Mouse (Mus musculus): ENCODE measurements at regions not wholly inside any gene's neighbourhood (a gene's known extent, or its start where the extent isn't known, plus 50 kb on each side); places are given as distances from the start of the nearest gene placed in this dataset.

- DNase-seq (ENCODE audit: low spot score) = no peak
Measured at GRCm38 (mm10) chr14:101382838-101383237, 182.7 kb upstream of the Prr30 start.

GRCm38 (mm10) chr14:101381943-101382342 is 181.8 kb upstream of the Prr30 start:
- DNase-seq (ENCODE audit: low spot score) = no peak

GRCm38 (mm10) chr14:101379663-101380006 is 179.5 kb upstream of the Prr30 start:
- no peak for DNase-seq (ENCODE audit: low spot score)

- peak; percentile 70 for DNase-seq (ENCODE audit: low spot score)
Measured at GRCm38 (mm10) chr14:101378965-101379662, 179.0 kb upstream of the Prr30 start.

GRCm38 (mm10) chr14:101378545-101378944 is 178.4 kb upstream of the Prr30 start:
- no peak for DNase-seq (ENCODE audit: low spot score)

- no peak for DNase-seq (ENCODE audit: low spot score)
Measured at GRCm38 (mm10) chr14:101376690-101377089, 176.6 kb upstream of the Prr30 start.

- DNase-seq (ENCODE audit: low spot score) = no peak
Measured at GRCm38 (mm10) chr14:101375833-101376232, 175.7 kb upstream of the Prr30 start.

- DNase-seq (ENCODE audit: low spot score) = no peak
Measured at GRCm38 (mm10) chr14:101373864-101374263, 173.7 kb upstream of the Prr30 start.

- no peak for DNase-seq (ENCODE audit: low spot score)
Measured at GRCm38 (mm10) chr14:101359860-101360259, 159.7 kb upstream of the Prr30 start.

- DNase-seq (ENCODE audit: low spot score) = no peak
Measured at GRCm38 (mm10) chr14:101353009-101353378, 152.9 kb upstream of the Prr30 start.

- no peak for DNase-seq (ENCODE audit: low spot score)
Measured at GRCm38 (mm10) chr14:101352046-101353008, 152.2 kb upstream of the Prr30 start.

GRCm38 (mm10) chr14:101340331-101340730 is 140.2 kb upstream of the Prr30 start:
- no peak for DNase-seq (ENCODE audit: low spot score)

GRCm38 (mm10) chr14:101332015-101332414 is 131.9 kb upstream of the Prr30 start:
- no peak for DNase-seq (ENCODE audit: low spot score)

GRCm38 (mm10) chr14:101327421-101327820 is 127.3 kb upstream of the Prr30 start:
- peak; percentile 14 for DNase-seq (ENCODE audit: low spot score)

GRCm38 (mm10) chr14:101326477-101326941 is 126.4 kb upstream of the Prr30 start:
- no peak for DNase-seq (ENCODE audit: low spot score)

- no peak for DNase-seq (ENCODE audit: low spot score)
Measured at GRCm38 (mm10) chr14:101323361-101323760, 123.2 kb upstream of the Prr30 start.

GRCm38 (mm10) chr14:101307920-101308319 is 107.8 kb upstream of the Prr30 start:
- DNase-seq (ENCODE audit: low spot score) = no peak

GRCm38 (mm10) chr14:101304487-101305032 is 104.4 kb upstream of the Prr30 start:
- peak; percentile 8 for DNase-seq (ENCODE audit: low spot score)

- DNase-seq (ENCODE audit: low spot score) = no peak
Measured at GRCm38 (mm10) chr14:101297841-101298240, 97.7 kb upstream of the Prr30 start.

- DNase-seq (ENCODE audit: low spot score) = no peak
Measured at GRCm38 (mm10) chr14:101294693-101295092, 94.6 kb upstream of the Prr30 start.

- DNase-seq (ENCODE audit: low spot score) = no peak
Measured at GRCm38 (mm10) chr14:101287755-101288154, 87.6 kb upstream of the Prr30 start.

- DNase-seq (ENCODE audit: low spot score) = no peak
Measured at GRCm38 (mm10) chr14:101269048-101269789, 69.1 kb upstream of the Prr30 start.
